Mouse (Mus musculus) G1E (cell line): ENCODE data around the gene Gm17364. TPM values are rescaled to one million over a fixed set of nuclear protein-coding genes. Genes with fewer than 3 reads are reported as not detected.

Experiments used
- ATAC-seq: 2 replicates; pipeline ENCODE4 v1.8.0; 2016; ENCODE audit warnings: mild to moderate bottlenecking; ENCODE audit not compliant: insufficient number of reproducible peaks, poor library complexity, low FRiP score, severe bottlenecking; ENCODE audit errors: extremely low read depth
- DNase-seq: peaks from one replicate; pipeline ENCODE4 v3.0.0; 2012; ENCODE audit warnings: low spot score
- H3K27me3 ChIP-seq: 2 replicates; pipeline ENCODE4 v1.6.1; 2012; ENCODE audit warnings: mild to moderate bottlenecking, low read length, inconsistent platforms; ENCODE audit not compliant: insufficient read depth
- H3K36me3 ChIP-seq: replicated peaks from 2 replicates; pipeline ENCODE3; 2012; ENCODE audit warnings: mild to moderate bottlenecking, inconsistent platforms
- H3K4me1 ChIP-seq: 2 replicates; pipeline ENCODE4 v1.6.1; 2012; ENCODE audit warnings: low read depth, low read length, inconsistent platforms, mixed read lengths; ENCODE audit not compliant: insufficient read depth
- H3K4me3 ChIP-seq: 2 replicates; pipeline ENCODE4 v1.5.1; 2012; ENCODE audit warnings: low read depth, mild to moderate bottlenecking, inconsistent platforms, low read length, moderate library complexity, mixed read lengths
- H3K9me3 ChIP-seq: replicated peaks from 2 replicates; pipeline ENCODE4 v1.6.1; 2012; ENCODE audit warnings: inconsistent platforms
- CTCF ChIP-seq: IDR thresholded peaks from 2 replicates; pipeline ENCODE4 v1.5.1; 2012; ENCODE audit warnings: low read depth, low read length, inconsistent platforms, mixed read lengths
- GATA1 ChIP-seq: IDR thresholded peaks from 2 replicates; pipeline ENCODE4 v1.6.1; 2012; ENCODE audit warnings: borderline replicate concordance, low read length, inconsistent platforms, mixed read lengths
- GATA2 ChIP-seq: IDR thresholded peaks from 2 replicates; pipeline ENCODE4 v1.6.1; 2012; ENCODE audit warnings: low read depth, low read length, inconsistent platforms, borderline replicate concordance
- POLR2AphosphoS5 ChIP-seq: IDR thresholded peaks from 2 replicates; pipeline ENCODE4 v1.6.1; 2012; ENCODE audit warnings: low read depth, low read length, inconsistent platforms; ENCODE audit not compliant: insufficient replicate concordance
- TAL1 ChIP-seq: conservative IDR thresholded peaks from 2 replicates; pipeline ENCODE4 v1.6.1; 2012; ENCODE audit warnings: low read depth, low read length, inconsistent platforms, mixed read lengths
- polyA plus RNA-seq: library from polyadenylated mRNA; stranded (reverse); fragments of >175 nt; gene quantifications from 2 replicates; pipeline ENCODE4 v1.2.3, GENCODE M21; 2012
- total RNA-seq, 2 experiments: library from RNA; stranded (forward) in 1 of 2; stranded (reverse) in 1 of 2; fragments of 200-1000 nt in 1 of 2; fragments of >200 nt in 1 of 2; fragmentation: Nextera tagmentation in 1 of 2; gene quantifications; 2 replicates each; pipeline ENCODE4 v1.2.3; 2014 to 2017

Gene Gm17364
- total and polyA plus RNA-seq, 3 experiments, result not detected

GRCm38 (mm10) chr13:41235181-41235580, 38.6 kb downstream of the Gm17364 start:
- TF ChIP-seq POLR2AphosphoS5 (no peak), TAL1 (no peak), GATA2 (no peak)
- no peak overlapping the region for H3K4me3 ChIP-seq
- H3K9me3 ChIP-seq, result no peaks in the 10 kb centered on the region
- peaks cover 2% of the 10 kb centered on the region; the same call in 1 of the 2 replicates for H3K4me1 ChIP-seq
- ATAC-seq (no peak), DNase-seq (no peak)
- peaks cover 15% of the 10 kb centered on the region for H3K27me3 ChIP-seq
- H3K36me3 ChIP-seq, result no peaks in the 10 kb centered on the region

DNA sequence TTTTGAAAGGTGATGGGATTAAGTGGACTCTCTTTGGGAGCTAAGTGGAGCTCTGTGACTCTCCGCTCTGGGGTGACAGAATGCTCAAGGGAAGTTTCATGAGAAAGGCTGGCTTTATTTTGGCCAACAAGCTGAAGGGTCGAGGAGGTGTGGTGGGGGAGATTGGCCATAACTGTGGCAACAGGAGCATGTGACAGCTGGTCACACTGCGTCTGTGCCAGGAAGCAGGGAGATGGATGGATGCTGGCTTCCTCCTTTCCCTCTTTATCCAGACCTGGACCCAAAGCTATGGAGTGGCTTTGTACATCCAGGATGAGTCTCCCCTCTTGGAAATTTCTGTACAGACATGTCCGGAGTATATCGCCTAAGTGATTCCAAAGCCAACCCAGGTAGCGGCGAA, 40.5 kb downstream of the Gm17364 start:
- no peaks in the 10 kb centered on the region for H3K36me3 ChIP-seq
- H3K9me3 ChIP-seq, result no peaks in the 10 kb centered on the region
- H3K4me1 ChIP-seq, result no peaks in the 10 kb centered on the region
- no peak overlapping the region for H3K4me3 ChIP-seq
- DNase-seq (no peak), ATAC-seq (no peak)
- 0 out of 2 replicates have a peak, but pooled peaks cover 5% of the 10 kb centered on the region for H3K27me3 ChIP-seq
- TF ChIP-seq GATA1 (no peak), TAL1 (no peak), GATA2 (no peak), CTCF (no peak)

- no peak for TF ChIP-seq POLR2AphosphoS5
- TF ChIP-seq GATA1, result no peak
- TF ChIP-seq GATA2, result no peak
- DNase-seq (no peak), ATAC-seq (no peak)
- Histone ChIP-seq H3K27me3 (0 out of 2 replicates have a peak, but pooled peaks cover 8% of the 10 kb centered on the region), H3K36me3 (no peaks in the 10 kb centered on the region), H3K9me3 (no peaks in the 10 kb centered on the region), H3K4me1 (no peaks in the 10 kb centered on the region), H3K4me3 (no peak overlapping the region)
Observed at GRCm38 (mm10) chr13:41232209-41232608, 41.6 kb downstream of the Gm17364 start.

- TF ChIP-seq CTCF (no peak), GATA1 (no peak), POLR2AphosphoS5 (no peak), GATA2 (no peak), TAL1 (no peak)
- no peak for ATAC-seq
- H3K9me3 ChIP-seq, result no peaks in the 10 kb centered on the region
Observed at GRCm38 (mm10) chr13:41231389-41231983, 42.3 kb downstream of the Gm17364 start.

DNA sequence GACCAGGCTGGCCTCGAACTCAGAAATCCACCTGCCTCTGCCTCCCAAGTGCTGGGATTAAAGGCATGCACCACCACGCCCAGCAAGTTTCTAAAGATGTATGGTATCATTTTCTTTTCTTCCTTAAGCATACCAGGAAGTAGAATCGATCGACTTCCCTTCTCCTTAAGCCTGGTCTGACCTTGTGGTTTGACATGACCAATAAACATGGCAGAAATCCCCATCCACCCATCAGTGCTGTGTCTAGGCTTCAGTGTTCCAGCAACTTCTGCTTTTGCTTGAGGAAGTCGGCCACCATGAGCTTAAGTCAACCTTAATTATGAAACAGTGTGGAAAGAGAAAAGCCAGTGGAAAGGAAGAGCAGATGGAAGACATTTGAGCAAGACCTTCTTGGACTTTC, 43.5 kb downstream of the Gm17364 start:
- no peaks in the 10 kb centered on the region for H3K36me3 ChIP-seq
- no peaks in the 10 kb centered on the region for H3K4me1 ChIP-seq
- DNase-seq (peak; percentile 6), ATAC-seq (no peak)
- 0 out of 2 replicates have a peak, but pooled peaks cover 5% of the 10 kb centered on the region for H3K27me3 ChIP-seq
- H3K9me3 ChIP-seq, result no peaks in the 10 kb centered on the region
- no peak for TF ChIP-seq GATA2
- TF ChIP-seq POLR2AphosphoS5, result no peak
- no peak for TF ChIP-seq TAL1
- no peak overlapping the region for H3K4me3 ChIP-seq

More at GRCm38 (mm10) chr13:41231389-41231983, 42.3 kb downstream of the Gm17364 start:
- no peaks in the 10 kb centered on the region for H3K36me3 ChIP-seq
- 0 out of 2 replicates have a peak, but pooled peaks cover 5% of the 10 kb centered on the region for H3K27me3 ChIP-seq
- H3K4me3 ChIP-seq, result no peak overlapping the region
- no peak for DNase-seq
- no peaks in the 10 kb centered on the region for H3K4me1 ChIP-seq

- H3K9me3 ChIP-seq, result no peaks in the 10 kb centered on the region
- TF ChIP-seq CTCF (no peak), POLR2AphosphoS5 (no peak), GATA1 (no peak), GATA2 (no peak), TAL1 (no peak)
- peaks cover 5% of the 10 kb centered on the region; the same call in 1 of the 2 replicates for H3K27me3 ChIP-seq
- H3K4me1 ChIP-seq, result no peaks in the 10 kb centered on the region
- no peaks in the 10 kb centered on the region for H3K36me3 ChIP-seq
- no peak overlapping the region for H3K4me3 ChIP-seq
- no peak for ATAC-seq
- DNase-seq, result no peak
Observed at GRCm38 (mm10) chr13:41228060-41228459, 45.7 kb downstream of the Gm17364 start.
